Comparison of ENCODE assay signal across 11 mouse cellular contexts in genomic region chr13:82317203-82317580, GRCm38 (mm10).
DNase-seq lines count a peak whose midpoint lies in the region; ATAC-seq lines count a peak whose summit lies in the region.
"Had no signal": no experiment of that assay in that cellular context is flagged by ENCODE, and none has a peak within 500 bp of the region (broad histone marks: within the 10 kb centered on the region; RNA-seq: fewer than 3 reads in every experiment).

No protein-coding gene starts in this region.

- no peak overlapping the region for H3K27ac ChIP-seq in embryonic facial prominence, embryonic 14.5 days (replicated peaks; ENCODE audit: low read depth, low read length)
- no peak overlapping the region for H3K27ac ChIP-seq in embryonic facial prominence, embryonic 10.5 days (replicated peaks)
- H3K27ac ChIP-seq: layer of hippocampus, adult 2 months had no signal

- DNase-seq in embryonic facial prominence, embryonic 14.5 days (ENCODE audit: low spot score), result peak; percentile 52
- no peak for DNase-seq in embryonic facial prominence, embryonic 10.5 days (ENCODE audit: low spot score)
- peak; percentile 22 for DNase-seq in layer of hippocampus, adult 11-12 months (ENCODE audit: low spot score)
- DNase-seq in layer of hippocampus, adult 9-10 months (ENCODE audit: low spot score), result no peak
- peak; percentile 59 for DNase-seq in heart, adult 8-10 months (ENCODE audit: low spot score)
- peak; percentile 10 for DNase-seq in left cerebral cortex, postnatal 4 days
- DNase-seq in B cell, adult 2 months, result no peak
- no peak for DNase-seq in embryo, embryonic 11 days
- DNase-seq: gastrocnemius, postnatal 10 days had no signal

- intact Hi-C loops in left cerebral cortex, postnatal 4 days (cut with DNase I), result no loop called here

- H3K27me3 ChIP-seq in embryonic facial prominence, embryonic 14.5 days (replicated peaks; ENCODE audit: control insufficient read depth, insufficient read depth, low read length), result no peaks in the 10 kb centered on the region
- H3K27me3 ChIP-seq in embryonic facial prominence, embryonic 10.5 days (replicated peaks; ENCODE audit: low read depth, poor library complexity, severe bottlenecking), result no peaks in the 10 kb centered on the region
- H3K27me3 ChIP-seq: Patski had no signal

- no peak for ATAC-seq in embryonic facial prominence, embryonic 14.5 days (ENCODE audit: low read depth)
- ATAC-seq: Patski had no signal

- H3K4me1 ChIP-seq in embryonic facial prominence, embryonic 14.5 days (ENCODE audit: control insufficient read depth, insufficient read depth, low read length), result no peaks in the 10 kb centered on the region
- no peaks in the 10 kb centered on the region for H3K4me1 ChIP-seq in embryonic facial prominence, embryonic 10.5 days

- no peak overlapping the region for H3K4me3 ChIP-seq in embryonic facial prominence, embryonic 14.5 days (ENCODE audit: low read depth, low read length)
- no peak overlapping the region for H3K4me3 ChIP-seq in embryonic facial prominence, embryonic 10.5 days
- H3K4me3 ChIP-seq: layer of hippocampus, adult 2 months had no signal

- H3K4me2 ChIP-seq in embryonic facial prominence, embryonic 14.5 days (ENCODE audit: low read depth, low read length), result no peak overlapping the region

- H3K9me3 ChIP-seq in embryonic facial prominence, embryonic 14.5 days (ENCODE audit: control insufficient read depth, low read length), result no peaks in the 10 kb centered on the region
- H3K9me3 ChIP-seq in embryonic facial prominence, embryonic 10.5 days, result no peaks in the 10 kb centered on the region

- H3K9ac ChIP-seq in embryonic facial prominence, embryonic 14.5 days (ENCODE audit: low read depth, low read length), result no peak overlapping the region

- H3K36me3 ChIP-seq in embryonic facial prominence, embryonic 14.5 days (ENCODE audit: control insufficient read depth, insufficient read depth, low read length), result no peaks in the 10 kb centered on the region
- H3K36me3 ChIP-seq in embryonic facial prominence, embryonic 10.5 days (replicated peaks), result no peaks in the 10 kb centered on the region

- WGBS in embryonic facial prominence, embryonic 14.5 days, result 66% methylated on average over 2 of the region's 2 CpGs
- 83% methylated on average over 2 of the region's 2 CpGs for WGBS in embryonic facial prominence, embryonic 10.5 days

Comparison
In these comparisons a context has a peak if more than half of its experiments do, and no peak if none do; other contexts are left out.
1. DNase-seq: peak in embryonic facial prominence, embryonic 14.5 days (single experiment), layer of hippocampus, adult 11-12 months (single experiment), heart, adult 8-10 months (single experiment) and left cerebral cortex, postnatal 4 days (single experiment); none in embryonic facial prominence, embryonic 10.5 days (single experiment), layer of hippocampus, adult 9-10 months (single experiment), B cell, adult 2 months (0 of 2) and embryo, embryonic 11 days (single experiment).